Mouse (Mus musculus): ENCODE results near the gene Prok2.

- TF ChIP-seq CTCF (IDR thresholded peaks at IDR 0.05; ENCODE audit: extremely low read depth, insufficient read length, insufficient replicate concordance, low read depth, low read length) (no peak), POLR2A (IDR thresholded peaks at IDR 0.05; ENCODE audit: low read depth, low read length) (no peak)
These were observed 63.0 kb downstream of the Prok2 start for GRCm38 (mm10) chr6:99663232-99663631.
